Mouse (Mus musculus) left cerebral cortex, adult 18-20 months (tissue): ENCODE data around the gene Mrpl33. TPM values are rescaled to one million over a fixed set of nuclear protein-coding genes. Genes with fewer than 3 reads are reported as not detected.

Experiments
- DNase-seq, 2 experiments: peaks; one replicate each; pipeline ENCODE4 v3.0.0; 2021 to 2022; ENCODE audit warnings: low spot score in 2 of 2, mixed read lengths in 1 of 2
- total RNA-seq, 2 experiments: library from RNA; stranded (reverse); gene quantifications; 2 replicates each; pipeline ENCODE4 v1.2.3; 2021

Mrpl33 gene
- total RNA-seq, 2 experiments from 2014 or later, result 84.2 to 88.7 TPM

DNA sequence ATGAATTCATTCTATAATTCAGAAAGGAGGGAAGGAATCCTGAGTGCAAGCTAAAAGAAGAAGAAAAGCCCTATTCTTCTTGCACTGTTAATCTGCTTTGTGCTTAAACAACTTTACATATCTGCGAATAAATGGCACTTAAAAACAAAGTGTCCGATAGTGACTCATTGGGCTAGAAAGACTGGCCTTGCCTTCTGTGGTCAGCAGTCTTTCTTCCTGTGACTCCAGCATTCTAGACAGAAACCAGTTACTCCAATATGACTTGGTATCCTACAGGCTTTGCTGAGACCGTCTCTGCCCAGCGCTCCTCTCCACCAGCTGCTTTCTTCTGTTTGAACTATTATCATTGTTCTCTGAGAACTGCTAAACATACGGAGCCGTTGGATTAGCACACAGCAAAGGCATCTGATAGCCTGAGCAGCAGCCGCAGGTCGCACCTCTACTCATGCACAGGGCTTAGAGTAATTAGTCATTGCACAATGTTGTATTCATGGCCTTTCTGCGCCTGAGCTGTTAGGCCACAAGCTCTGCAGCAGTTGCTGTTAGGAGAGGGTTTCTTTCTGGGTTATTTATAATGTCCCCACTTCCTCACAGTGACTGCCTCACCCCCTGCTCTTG lies 40.0 kb downstream of the Mrpl33 start:
- DNase-seq, result no peak

DNA sequence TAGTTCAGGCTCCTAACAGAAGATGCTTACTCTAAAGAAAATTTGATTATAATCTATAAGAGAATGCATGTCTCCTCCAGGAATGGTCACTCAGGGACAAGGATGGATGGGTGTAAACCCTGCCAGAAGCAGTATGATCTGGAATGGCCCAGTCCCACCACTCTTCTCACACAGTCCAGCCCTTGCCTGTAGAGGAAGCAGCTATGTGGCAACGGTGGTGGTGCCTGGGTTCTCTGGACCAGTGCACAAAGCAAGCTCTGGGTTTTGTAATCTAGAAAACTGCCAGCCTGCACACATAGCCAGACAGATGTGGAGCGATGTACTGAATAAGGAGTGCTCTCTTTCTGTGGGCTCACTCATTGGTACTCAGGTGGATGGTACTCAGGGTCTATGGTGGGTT lies 43.8 kb downstream of the Mrpl33 start:
- DNase-seq, result no peak

DNA sequence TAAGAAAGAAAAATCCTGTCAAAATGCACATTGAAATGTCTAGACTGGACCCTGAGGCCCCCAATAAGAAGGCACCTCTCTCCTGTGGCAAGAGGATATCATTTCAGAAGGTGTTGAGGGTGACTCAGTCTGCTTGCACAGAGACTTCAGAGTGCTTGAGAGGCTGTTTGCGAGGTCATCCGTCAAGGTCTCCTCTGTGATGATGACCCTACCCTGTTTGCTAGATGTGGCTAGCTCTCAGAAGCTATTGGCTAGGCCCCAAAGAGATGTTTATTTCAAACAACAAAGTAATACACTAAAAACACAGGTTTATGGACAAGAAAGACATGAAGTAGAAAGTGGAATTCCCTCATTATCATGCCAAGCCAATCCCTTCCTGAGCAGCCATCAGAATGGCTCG lies 45.6 kb downstream of the Mrpl33 start:
- DNase-seq, result no peak

DNA sequence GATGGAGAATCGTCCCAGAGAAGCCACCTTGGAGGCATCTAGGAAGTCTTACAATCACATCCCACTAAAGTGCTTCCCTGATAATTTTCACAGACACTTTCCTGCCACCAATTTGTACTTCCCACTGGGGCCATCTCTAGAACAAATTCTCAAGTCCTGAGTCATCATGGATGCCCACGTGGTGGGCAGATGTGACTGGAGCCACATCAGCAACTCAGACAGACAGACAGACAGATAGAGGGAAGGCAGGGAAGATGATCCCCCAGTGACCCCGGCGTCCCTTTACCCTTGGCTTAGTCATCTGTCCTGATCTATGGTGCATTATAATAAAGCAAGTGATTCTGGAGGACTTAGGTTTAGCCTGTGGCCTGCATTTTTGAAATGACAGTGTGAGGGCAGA lies 47.5 kb downstream of the Mrpl33 start:
- DNase-seq, result no peak

DNA sequence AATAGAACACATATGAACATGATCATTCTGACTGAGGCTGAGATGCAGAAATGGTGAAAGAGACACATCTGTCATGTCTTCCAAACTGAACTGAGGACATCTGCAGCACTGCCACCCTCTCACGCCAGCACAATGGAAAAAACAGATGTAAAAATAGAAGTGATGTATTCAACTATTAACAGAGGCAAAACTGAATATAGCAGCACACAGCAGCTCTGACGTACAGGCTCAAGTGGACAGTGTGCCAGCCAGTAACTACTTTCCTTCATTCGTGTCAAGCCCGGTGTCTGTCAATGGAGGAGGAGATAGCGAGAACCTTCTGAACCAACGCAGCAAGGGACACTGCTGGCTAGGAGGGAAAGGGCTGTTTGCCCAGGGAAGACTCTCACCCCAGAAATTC lies 48.1 kb downstream of the Mrpl33 start:
- DNase-seq, result no peak

DNA sequence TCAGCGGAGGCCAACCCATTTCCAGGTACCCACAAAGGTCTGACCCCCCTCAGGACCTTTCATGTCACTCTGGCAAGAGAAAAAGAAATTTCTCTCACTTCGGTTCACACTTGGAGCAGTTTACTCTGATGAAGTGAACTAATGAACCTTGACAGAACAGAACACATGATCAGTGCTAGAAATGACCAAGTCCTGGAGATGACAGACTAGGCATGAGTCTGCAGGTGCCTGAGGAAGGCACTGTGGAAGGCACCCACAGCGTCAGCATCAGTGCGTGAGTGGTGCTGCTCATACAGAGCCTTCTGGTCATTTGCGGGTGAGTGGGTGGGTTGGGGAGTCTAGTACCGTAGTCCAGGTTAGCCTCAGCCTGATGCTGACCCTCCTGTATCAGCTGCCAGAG lies 49.1 kb downstream of the Mrpl33 start:
- DNase-seq, result no peak

DNA sequence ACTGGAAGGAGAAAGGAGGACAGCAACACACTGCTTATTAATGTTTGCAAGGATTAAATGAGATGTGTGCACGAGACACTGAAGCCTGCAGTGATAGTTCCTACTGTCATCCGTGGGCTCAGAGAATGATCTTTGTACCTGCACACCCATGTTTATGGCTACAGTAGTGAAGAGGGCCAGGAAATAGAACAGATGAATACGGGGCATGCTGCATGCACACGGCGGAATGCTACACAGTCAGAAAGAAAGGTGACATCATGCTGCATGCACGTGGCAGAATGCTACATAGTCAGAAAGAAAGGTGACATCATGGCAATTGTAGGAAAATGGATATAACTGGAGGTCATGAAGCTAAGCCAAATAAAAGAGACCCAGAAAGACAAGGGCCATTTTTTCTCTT lies 49.8 kb downstream of the Mrpl33 start:
- DNase-seq, result no peak

DNA sequence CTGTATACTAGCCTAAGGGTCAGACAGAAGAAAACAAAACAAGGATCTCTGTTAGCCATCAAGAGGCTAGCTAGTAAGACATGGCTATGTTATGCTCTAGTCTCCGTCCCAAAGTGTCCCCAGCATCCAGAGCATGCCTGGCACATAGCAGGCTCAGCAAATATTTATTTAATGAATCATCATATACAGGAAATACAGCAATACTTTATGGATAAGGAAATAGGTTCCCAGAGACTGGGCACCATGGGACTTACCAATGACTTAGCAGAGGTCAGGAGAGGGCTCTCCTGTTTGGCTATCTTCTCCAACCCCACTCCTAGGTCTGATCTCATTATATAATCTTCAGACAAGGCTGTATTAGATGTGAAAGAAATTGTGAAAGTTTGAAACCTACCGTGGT lies 50.6 kb downstream of the Mrpl33 start:
- DNase-seq, result no peak

DNA sequence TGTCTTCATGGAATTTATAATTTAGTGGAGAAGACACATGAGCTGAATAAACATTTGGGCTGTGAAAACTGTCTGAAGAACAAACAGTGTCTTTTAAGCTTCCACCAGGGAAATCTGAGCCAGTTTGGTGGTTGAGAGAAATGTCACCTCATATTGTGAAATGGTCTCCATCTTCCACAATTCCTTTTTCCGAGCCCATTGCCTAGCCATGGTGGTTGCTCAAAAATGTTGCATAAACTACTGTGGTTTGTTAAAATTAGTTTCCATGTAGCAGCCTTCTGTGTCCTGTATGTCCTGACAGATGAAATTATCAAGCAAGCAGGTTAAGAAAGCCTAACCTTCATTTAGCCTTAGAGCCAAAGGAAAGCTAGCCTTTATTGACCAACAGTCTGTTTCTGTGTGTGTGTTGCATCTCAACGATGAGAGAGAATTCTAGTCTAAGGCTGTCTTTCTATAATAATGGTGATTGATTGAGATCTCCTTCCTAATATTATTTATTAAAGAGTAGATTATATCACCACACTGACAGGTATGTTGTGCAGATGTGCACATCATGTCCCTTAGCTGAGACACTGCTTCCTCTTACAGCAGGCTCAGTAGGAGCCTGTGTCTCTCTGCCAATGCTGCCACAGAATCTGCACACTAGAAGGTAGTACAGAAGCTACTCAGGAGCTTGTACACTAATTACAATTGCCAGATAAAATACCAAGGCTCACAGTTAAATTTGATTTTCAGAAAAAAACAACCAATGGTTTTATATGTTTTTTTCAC lies 54.0 kb downstream of the Mrpl33 start:
- DNase-seq, result no peak

DNA sequence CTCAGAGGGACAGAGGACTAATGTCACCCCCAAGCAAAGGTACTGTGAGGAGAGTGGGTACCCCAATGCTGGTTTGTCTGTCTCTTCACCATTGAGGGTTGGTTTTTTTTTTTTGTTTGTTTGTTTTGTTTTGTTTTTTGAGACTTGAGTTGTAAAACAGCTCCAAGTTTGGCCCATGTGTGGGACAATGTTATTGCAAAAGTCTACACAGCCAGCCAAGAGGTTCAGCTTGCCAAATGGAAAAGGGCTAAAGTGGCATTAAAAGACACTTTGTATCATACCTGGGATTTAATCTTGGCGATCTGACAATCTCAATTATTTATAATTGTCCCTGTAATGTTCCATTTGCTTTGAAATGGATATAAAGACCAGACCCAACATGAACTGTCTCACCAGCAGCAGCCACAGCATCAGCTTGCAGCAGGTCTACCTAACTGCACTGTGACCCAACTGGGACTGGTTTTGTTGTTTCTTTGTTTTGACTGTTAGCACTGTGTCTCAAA lies 59.0 kb downstream of the Mrpl33 start:
- no peak for DNase-seq

DNA sequence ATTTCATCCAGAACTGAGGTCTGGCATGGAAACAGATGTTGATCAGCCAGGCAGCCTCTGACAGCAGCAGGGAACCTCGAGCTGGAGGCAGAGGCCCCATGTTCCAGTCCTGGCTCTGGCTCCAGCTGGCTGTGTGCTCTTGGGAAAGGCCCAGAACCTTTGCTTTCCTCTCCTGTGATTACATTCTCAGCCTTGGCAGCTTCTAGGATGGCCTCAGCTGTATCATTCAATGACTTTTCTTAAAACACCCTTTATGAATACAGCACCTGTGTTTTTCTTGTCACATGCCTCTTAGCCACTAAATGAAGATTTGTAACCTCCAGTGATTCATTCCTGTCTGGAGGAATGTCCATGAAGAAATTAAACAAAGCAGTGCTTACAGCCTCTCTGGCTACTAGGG lies 69.4 kb downstream of the Mrpl33 start:
- DNase-seq, result no peak

DNA sequence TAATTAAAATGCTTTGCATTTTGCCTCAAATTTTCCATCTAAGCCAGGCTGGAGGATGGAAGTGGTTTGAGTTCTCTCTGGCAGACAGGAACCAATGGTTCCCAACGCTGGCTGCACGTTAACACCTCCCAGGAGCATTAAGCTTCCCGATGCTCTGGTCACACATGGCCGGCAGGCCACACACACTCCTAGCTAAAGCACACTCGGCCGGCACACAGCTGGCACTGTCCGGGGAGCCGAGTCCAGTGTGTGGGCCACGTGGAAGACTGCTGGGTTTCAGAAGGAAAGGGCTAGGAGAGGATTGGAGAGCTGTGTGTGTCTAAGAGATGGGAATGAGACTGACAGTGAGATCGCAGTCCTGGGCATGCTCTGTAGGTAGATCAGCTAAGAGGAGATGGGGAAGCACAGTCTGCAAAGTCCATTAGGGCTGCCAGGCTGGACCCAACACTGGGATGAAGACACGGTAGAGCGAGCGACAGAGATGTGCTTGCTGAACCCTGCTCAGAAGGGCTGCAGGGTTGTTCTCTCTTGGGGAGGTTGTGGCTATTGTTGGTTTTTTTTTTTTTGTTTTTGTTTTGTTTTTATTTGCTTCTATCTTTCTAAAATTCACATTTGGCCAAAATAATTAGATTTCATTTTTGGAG lies 71.7 kb downstream of the Mrpl33 start:
- no peak for DNase-seq

DNA sequence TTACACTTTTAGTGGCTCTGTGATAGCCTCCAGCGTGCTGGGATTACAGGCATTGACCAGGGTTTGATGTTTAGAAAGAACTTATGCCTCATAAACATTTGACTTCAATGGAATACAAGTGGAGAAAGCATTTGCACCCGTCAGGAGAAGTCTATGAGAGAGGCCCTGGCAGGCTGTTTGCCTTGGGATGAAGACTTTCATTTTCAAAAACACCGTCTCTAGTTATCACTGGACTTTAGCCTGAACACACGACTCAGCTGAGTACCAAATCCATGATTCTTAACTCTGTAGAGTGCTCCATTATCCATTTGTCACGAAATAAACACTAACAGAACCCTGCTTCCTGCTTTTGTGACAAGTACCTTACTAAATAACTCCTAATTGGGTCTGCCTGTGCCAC lies 73.2 kb downstream of the Mrpl33 start:
- no peak for DNase-seq

DNA sequence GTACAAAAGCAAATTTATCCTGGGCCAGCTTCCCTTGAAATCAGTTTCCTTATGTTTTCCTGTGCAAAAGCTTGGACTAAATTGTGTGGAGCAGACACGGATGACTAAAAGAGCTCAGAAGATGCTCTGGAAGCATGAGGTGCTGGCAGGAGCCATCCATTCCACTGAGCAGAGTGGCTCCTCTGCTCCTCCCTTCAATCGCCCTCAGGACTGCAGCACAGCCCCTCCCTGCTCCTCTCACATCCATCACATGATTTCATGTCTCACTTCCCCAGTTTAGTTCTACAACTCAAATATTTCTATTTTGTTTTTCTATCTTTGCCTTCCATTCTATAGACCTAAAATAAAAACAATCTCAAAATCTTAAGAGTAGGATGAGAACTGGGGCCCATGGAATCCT lies 74.4 kb downstream of the Mrpl33 start:
- no peak for DNase-seq

DNA sequence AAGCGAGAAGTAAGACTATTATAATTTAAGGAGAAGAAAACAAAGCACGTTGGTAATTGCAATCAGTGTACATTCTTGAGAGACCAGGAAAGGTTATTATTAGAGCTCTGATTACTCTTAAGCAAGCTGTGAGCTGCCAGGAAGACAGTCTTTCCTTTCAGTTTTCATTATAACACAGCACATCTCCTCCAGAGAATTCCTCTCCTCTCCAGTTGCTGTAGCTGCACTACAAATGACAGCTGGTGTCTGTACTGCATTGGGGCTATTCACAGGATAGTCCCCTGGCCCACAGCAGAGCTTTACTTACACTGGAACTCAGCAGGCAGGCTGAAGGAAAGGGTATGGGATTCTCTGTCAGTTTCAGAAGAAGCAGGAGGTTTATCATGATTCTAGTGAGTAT lies 76.7 kb downstream of the Mrpl33 start:
- no peak for DNase-seq

DNA sequence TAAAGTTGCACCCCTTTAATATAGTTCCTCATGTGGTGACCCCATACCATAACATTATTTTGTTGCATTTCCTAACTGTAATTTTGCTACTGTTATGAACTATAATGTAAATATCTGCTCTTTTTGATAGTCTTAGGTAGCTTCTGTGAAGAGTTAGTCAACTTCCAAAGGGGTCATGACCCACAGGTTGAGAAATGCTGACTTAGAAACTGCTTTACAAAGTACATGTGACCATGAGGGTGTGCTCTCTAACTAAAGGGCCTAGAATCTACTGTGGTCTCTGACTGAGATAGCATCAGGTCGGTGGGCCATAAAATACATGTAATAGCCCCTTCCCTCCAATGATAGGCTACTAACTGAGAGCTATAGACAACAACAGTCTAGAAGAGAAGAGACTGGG lies 81.3 kb downstream of the Mrpl33 start:
- DNase-seq, result no peak

DNA sequence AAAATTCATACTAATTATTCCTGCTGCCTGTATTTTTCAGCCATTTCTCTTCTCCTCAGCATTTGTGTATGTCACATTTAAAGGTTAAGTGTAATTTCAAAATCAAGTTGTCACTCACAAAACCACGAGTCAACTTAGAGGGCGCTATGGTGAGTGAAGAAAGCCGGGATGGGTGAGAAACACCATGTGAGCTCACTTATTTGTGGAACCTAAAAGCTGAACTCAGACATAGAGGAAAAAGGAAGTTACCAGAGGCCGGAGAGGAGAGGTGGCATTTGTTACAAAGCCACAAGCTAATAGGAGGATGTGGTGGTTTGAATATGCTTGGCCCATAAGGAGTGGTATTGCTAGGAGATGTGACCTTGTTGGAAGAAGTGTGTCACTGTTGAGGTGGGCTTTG lies 83.4 kb downstream of the Mrpl33 start:
- DNase-seq, result no peak

DNA sequence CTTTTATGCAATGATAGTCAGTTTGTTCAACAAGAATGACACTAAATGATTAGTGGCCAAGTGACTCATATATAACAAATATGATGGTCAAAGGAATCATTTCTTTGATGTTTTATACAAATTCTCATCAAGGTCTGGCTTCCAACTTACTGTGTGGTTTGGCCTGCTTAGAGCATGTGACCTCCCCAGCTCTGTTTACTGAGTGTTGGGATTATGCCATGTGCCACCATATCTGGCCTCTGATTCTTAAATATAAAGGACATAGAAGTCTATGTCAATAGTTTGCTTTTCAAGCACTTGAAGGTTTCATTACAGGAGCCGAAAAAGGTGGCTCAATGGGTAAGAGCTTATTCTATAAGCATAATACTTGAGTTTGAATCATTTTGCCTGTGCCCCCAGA lies 85.6 kb downstream of the Mrpl33 start:
- DNase-seq, result no peak

DNA sequence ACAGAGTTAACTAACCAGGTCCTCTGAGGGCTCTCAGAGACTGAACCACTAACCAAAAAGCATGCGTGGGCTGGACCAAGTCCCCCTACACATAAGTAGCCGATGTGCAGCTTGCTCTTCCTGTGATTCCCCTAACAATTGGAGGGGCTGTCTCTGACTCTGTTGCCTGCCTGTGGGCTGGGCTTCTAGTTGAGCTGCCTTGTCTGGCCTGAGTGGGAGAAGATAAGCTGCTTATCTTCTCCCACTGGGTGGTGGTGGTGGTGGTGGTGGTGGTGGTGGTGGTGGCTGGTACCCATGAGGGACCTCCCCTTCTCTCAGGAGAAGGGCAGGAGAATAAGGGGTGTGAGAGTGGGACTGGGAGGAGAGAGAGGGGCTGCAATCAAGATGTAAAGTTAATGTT lies 89.3 kb downstream of the Mrpl33 start:
- no peak for DNase-seq

DNA sequence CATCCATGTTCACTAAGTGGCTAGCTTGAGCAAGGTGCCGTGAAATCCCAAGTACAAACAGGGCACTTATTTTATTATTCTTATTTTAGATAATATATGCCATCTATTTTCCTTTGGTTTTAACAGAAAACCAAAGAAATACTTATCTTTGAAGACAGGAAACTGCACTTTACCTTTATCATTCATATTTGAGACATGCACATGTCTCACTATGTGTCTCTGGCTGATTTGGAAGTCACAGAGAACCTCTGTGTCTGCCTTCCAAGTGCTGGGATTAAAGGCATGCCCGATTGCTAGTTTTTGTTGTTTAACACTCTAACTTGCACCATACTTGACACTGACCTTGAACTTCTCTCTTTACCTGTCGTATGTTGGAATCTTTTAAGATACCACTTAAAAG lies 91.2 kb downstream of the Mrpl33 start:
- no peak for DNase-seq

DNA sequence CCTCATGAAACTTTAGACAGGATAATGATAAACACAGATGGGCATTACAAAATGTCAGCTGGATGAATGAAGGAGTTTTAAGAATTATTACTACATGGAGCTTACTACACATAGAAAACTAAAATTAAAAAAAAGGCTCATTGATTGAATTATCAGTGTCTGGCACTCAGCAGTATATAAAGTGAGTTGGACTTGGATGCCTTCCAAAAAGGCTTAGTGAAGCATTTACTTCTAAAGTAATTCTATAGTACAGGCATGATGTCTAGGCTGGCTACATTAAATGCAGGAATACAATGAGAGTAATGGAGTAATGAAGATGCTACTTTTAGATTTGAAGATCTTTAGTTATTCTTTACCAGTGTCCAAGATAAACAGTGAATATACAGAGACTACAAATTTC lies 96.5 kb downstream of the Mrpl33 start:
- DNase-seq, result no peak

DNA sequence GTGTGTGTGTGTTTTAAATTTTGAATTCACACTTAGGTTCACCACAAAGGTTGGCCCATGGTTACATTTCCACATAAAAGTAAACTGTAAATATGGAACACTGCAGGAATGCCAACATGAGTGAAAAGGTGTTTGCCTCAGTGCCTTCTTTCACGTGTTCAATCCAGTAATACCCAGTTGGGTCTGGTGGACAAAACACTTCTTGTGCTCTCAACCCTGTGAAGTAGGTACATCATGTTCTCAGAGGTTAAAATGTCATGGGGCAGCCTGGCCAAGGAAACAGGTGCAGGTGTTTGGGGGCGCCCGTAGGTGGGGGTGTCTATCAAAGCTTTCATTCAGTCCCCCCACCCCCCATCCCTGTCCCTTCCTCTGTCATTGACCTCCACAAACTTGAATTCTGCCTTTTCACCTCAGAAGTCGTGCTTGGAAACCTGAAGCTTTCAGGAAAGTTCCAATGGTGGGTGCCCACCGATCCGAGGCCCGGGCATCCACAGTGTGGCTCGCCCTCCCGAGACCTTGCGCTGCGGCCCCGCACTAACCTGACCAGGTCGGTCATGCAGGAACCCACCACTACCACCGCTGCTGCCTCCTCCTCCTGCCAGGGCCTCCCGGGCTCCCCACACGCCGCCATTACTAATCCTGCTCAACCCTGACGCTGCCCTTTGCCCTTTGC lies 100.4 kb downstream of the Mrpl33 start, which contains the start of gene Rbks:
TSS of gene Rbks (minus strand) at position 657 of the 673 bp plus-strand sequence.
- DNase-seq, result no peak
